Mouse (Mus musculus): ENCODE data around the gene Sema3g.
A peak's percentile ranks its signal among the peaks of the same experiment; 100 is the strongest.

Gene Sema3g

DNA sequence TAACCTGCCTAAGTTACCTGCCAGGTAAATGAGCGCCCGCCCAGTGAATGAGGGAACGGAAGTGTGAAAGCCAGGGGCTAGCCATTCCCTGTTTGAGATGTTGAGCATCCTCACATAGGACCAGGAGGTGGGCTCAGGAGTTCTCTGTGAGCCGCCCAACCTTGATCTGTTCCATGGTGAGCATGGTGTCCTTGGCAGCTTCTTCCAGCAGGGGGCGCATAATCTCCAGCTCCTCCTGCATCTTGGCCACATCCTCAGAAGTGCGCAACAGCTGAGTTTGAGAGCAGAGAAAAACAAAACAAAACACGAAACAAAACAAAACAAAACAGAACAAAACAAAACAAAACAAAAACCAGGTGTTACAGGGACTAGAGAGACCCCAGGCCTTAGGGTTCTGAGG is 54.5 kb downstream of the Sema3g start:
- DNase-seq (ENCODE audit: low spot score in 2 of 2) = peak; percentile 81 to 82
